Mouse (Mus musculus) c-Kit-positive CD71-negative TER-119-negative erythroid progenitor cells, embryonic 14.5 days (primary cell): ENCODE measurements at regions not wholly inside any gene's neighbourhood (a gene's known extent, or its start where the extent isn't known, plus 50 kb on each side); places are given as distances from the start of the nearest gene placed in this dataset.

Source experiments
- DNase-seq: peaks from one replicate; pipeline ENCODE4 v3.0.0-alpha.2; 2013; ENCODE audit warnings: low read depth

DNA sequence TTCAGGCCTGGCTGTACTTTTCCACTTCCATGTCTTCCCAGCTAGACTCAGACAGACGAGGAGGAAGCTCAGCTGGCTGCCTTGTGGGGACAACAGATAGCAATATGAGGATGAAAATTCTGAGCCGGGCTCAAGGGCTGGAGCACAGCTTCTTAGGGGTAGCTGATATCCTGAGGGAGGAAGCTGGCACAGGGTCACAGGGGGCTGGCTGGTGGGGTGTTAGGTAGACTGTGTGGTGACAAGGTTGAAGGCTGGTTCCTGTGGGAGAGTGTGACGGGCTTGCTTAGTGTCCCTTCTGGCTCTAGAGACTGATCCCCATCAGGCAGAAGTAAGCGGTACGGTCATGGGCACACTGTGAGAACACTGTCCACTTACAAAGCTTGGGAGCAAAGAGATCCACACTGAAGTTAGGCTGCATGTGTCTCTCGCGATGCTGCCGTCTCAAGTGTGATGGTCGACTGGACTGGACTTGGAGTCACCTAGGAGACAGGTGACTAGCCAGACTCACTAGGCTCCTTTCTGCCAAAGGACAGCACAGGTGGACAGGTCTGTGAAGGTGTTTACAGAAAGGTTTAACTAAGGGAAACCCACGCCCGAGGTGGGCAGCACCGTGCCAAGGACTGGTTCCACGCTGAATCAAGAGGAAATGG is 111.1 kb upstream of the S1pr3 start:
- DNase-seq = no peak

DNA sequence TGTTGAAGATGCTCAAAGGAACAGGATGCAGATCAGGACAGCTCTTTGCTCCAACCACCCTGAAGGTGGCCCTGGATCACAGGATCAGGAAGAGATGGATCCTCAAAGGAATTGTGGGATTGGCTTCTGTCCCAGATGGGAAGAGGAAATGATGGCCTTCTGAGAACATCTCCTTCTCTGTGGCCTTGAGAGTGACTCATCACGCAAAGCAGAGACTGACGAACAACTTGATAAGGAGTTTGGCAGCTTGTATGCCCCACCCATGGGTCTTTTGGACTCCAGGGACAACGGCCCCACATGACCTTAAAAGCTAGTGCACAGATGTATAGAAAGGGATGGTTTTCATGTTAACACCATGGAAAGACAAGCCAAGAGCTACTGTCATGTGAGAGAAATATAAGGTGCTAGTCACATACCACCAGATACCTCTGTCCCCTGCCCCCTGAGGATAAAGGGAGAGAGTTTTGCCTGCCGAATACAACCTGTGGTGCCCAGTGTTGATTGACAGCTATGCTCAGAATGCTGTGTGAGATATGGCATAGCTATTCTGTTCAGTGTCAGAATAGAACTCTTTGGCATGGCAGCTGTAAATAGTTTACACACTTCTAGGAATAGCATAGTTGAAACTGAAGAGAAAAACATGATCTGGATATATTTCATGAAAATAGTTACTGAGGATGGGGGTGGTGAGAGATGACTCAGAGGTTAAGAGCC is 109.2 kb upstream of the S1pr3 start:
- DNase-seq = no peak

- no peak for DNase-seq
Observed at GRCm38 (mm10) chr13:51301476-51301875, 107.0 kb upstream of the S1pr3 start.

DNA sequence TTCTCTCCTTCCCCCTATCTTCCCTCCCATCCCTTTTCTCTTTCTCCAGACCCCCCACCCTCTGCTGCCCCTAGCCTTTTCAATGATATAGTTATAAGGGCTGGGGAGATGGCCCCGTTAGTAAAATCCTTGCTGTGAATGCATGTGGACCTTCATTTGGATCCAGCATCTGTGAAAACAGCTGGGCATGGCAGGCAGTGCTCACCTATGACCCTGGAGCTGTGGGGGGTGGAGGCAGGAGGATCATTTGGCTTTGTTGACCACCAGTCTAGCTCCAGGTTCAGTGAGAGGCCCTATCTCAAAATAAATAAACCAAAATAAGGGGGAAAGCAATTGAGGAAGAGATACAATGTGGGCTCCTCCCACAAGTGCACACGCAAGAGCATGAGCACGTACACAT is 105.3 kb upstream of the S1pr3 start:
- no peak for DNase-seq

DNA sequence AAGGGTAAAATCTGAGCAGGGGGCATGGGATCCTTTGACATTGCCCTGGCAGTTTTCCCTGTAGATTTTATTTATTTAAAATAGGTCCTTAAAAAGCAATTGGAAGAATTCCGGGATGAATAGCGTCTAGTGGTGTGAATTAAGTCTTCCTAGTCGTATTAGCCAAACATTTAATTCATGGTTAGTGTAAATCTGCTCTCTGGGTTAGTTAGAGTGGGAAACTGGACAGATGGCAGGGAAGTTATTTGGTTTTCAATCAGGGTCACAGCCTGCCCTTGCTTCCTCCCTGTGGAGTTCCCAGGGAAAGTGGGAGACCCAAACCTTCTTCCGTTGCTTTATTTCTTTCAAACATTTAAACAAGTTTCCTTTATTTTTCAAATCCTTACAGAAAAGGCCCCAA is 103.8 kb upstream of the S1pr3 start:
- no peak for DNase-seq

DNA sequence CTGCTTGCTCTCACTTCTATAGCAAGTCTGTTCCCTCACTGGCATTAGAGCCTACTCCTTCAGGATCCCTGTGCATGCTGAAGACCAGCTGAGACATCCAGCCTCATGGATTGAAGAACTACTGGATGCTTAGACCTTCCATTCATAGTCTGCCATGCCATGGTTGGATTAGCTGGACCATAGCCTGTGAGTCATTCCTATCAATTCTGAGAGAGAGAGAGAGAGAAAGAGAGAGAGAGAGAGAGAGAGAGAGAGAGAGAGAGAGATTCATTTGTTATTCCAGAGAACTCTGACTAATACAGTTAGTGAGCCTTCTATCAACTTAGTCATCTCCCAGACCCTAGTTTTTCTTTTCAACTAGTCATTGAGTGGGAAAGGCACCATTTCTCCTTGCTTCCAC is 99.0 kb upstream of the S1pr3 start:
- no peak for DNase-seq

DNA sequence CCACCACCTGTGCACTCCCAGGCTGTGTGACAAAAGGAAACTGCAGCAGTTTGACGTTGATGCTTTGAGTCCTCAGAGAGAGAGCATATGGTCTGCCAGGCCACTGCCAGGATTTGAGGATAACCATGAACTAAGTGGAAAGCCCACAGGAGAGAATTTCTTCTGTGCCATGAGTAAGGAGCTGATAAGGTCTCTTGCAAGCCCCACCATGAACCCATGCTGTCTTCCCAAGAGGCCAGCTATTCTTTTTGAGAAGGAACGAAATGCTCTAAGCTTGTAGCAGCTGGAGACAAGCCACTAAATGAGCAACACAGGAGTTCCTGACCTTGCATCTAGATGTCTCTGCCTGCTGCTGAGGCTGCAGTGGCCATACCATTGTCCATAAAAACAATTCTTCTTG is 98.4 kb upstream of the S1pr3 start:
- no peak for DNase-seq

- DNase-seq = no peak
Observed at GRCm38 (mm10) chr13:51311679-51312255, 96.7 kb upstream of the S1pr3 start.

DNA sequence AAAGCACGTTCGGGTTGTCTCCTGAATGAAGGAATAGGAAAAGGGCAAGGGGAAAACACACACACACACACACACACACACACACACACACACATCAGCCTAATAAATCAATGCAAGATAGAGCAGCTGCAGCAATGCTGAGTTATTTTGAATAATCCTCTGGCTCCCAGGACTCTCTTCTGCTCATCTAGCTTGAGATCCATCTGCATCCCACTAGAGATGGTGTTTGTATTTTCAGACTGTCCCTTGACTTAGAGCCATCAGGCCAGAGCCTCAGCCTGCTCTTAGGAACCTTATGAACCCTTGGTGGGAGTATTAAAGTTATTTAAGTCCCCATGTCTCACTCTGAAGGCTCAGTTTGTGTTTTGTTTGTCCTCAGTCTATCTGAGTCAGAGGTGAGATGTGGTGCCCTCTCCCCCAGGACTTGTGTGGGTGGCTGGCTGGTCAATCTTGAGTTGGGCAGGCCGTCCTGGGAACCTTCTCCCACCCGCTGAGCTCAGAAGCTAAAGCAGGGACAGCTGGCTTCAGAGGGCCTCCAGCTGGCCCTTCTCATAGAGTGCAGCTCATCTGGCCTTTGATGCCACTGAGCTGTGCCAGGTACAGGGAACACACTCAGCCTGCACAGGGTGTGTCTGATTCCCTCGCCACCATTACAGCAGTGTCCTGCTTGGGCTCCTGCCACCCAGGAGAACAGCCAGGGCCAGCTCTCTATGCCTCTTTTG is 95.1 kb upstream of the S1pr3 start:
- no peak for DNase-seq

DNA sequence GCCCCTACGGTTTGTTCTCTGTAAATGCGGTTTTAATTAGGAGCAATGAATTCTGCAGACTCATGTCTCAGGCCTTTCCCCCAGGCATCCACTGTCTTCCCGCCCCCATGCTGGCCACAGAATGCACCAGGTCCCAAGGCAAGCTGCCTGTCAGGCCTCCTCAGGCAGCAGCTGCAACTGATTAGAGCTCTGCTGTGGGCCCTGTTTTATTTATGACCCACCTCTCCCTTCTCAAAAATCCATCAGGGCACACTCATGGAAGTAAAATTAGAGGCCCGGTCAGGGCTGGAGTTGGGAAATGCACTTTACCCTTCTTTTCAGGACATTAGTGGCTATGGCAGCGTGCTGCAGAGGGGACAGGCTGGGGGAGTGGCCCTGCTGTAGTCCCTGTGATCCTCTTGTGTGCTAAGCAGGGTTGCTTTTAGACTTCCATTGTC is 93.9 kb upstream of the S1pr3 start:
- DNase-seq = no peak

DNA sequence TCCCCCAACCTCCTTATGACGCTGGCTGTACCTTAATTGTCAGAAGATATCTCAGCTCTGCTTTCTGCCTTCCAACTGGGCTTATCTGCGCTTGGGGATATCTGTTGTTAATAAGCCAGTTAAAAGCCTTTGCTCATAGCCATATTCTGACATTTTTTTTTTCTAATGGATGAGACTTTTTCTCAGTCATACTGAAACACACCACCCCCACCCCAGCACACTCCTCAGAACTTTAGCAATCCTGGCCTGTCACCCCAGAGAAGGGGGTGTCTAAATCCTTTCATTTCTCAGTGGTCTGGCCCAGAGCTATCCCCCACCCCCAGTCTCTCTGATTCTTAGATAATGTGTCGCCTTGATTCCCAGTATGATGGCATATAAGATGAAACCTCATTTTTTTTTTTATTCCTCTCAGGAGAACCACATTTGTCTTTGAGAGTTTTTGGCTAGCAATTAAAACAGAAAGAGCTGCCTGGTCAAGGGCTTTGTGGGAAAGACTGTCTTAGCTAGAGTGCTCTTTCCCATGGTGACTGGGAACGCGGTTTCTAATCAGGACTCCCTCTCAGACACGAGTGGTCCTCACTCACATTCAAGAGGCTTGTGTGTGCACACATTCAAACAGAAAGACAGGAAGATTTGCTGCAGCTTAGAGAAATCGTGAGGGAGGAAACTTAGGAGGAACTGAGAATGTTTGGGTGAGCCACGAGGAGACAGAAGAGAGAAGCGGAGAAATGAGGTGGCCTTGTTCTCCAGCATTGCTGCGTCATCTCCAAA is 93.2 kb upstream of the S1pr3 start:
- DNase-seq = no peak

GRCm38 (mm10) chr13:51315779-51316041 is 92.7 kb upstream of the S1pr3 start:
- no peak for DNase-seq

GRCm38 (mm10) chr13:51323058-51323715 is 85.3 kb upstream of the S1pr3 start:
- DNase-seq = no peak

DNA sequence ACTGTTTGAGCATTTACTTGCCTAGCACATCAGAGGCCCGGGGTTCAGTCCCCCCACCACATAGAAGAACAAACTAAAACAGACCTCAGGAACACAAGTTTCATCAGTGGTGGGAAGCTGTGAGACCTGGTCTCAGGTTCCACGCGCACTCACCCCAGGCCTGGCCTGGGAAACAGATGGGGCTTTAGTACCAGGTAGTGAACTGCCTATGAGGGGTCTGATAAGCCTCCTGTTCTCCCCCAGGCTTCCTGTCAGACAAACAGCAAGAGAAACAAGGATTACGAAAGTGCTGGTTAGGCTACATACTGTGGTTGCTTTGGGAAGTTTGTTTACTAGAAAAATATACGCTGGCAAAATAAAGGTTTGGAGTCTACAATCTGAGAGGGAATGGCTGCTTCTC is 83.7 kb upstream of the S1pr3 start:
- DNase-seq = no peak

DNA sequence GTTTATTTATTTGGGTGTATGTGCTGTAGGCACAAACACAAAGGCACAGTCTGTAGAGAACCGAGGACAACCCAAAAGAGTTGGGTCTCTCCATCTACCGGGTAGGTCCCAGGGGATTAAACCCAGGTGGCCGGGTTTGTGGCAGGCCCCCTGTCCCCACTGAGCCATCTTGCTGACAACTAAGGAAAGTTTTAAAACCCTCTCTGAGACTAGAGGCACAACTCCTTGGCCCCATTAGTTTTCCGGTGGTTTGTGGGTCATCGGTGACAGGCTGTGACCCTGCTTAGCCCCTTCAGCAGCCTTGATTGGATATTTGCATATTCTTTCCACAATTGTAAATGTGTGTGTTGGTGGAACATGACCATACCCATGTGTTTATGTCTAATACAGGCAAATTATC is 83.1 kb upstream of the S1pr3 start:
- no peak for DNase-seq

- no peak for DNase-seq
Observed at GRCm38 (mm10) chr13:51326128-51326527, 82.3 kb upstream of the S1pr3 start.

- no peak for DNase-seq
Observed at GRCm38 (mm10) chr13:51328131-51328970, 80.1 kb upstream of the S1pr3 start.

GRCm38 (mm10) chr13:51328971-51329346 is 79.5 kb upstream of the S1pr3 start:
- no peak for DNase-seq

GRCm38 (mm10) chr13:51329717-51330116 is 78.7 kb upstream of the S1pr3 start:
- no peak for DNase-seq

- no peak for DNase-seq
Observed at GRCm38 (mm10) chr13:51332271-51332670, 76.2 kb upstream of the S1pr3 start.

DNA sequence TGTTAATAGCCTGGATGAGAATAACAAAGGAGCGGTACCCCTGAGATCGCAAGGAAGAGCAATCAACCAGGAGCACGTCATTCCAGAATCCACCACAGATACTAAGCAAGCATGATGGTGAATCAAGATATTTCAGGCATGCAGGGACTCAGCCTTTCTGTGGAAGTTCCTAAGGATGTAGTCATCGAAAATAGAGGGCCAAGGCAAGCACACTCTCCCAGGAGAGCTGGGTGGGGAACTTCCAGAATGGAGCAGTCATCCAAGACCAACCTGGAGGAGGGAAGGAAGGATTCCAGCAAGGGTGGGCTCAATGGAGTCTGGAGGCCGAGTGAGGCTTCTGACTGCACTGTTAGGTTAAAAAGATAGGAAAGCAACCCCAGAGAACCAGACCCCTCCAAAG is 75.0 kb upstream of the S1pr3 start:
- no peak for DNase-seq
